Mouse (Mus musculus) G1E (cell line): ENCODE results near the gene Nol10.

Source experiments
- CTCF ChIP-seq: IDR thresholded peaks from 2 replicates; pipeline ENCODE4 v1.5.1; 2012; ENCODE audit warnings: low read depth, low read length, inconsistent platforms, mixed read lengths
- GATA1 ChIP-seq: IDR thresholded peaks from 2 replicates; pipeline ENCODE4 v1.6.1; 2012; ENCODE audit warnings: borderline replicate concordance, low read length, inconsistent platforms, mixed read lengths

- TF ChIP-seq CTCF (no peak), GATA1 (no peak)
Measured at GRCm38 (mm10) chr12:17474681-17475080, 126.4 kb downstream of the Nol10 start.
